Comparison of ENCODE assay signal across 15 mouse cellular contexts in genomic region chr1:74290141-74290540, GRCm38 (mm10). TPM values are rescaled to one million over a fixed set of nuclear protein-coding genes. Genes with fewer than 3 reads are reported as not detected.
DNase-seq lines count a peak whose midpoint lies in the region; ATAC-seq and TF ChIP-seq lines count a peak whose summit lies in the region.
"Had no signal": no experiment of that assay in that cellular context is flagged by ENCODE, and none has a peak within 500 bp of the region (broad histone marks: within the 10 kb centered on the region; RNA-seq: fewer than 3 reads in every experiment).

No protein-coding gene starts in this region.

- H3K27ac ChIP-seq in forebrain, embryonic 14.5 days (ENCODE audit: low read depth, low read length): no peak overlapping the region
- no peak overlapping the region for H3K27ac ChIP-seq in forebrain, embryonic 16.5 days (ENCODE audit: low read length)
- peak overlapping the region; percentile 3; the same call in 1 of the 2 replicates for H3K27ac ChIP-seq in left cerebral cortex, adult 2 months
- H3K27ac ChIP-seq in bone marrow macrophage, adult 2 months (ENCODE audit: insufficient read depth, low read depth, low read length): peak overlapping the region; percentile 41
- peak overlapping the region; percentile 81 to 87 for H3K27ac ChIP-seq in heart, embryonic 14.5 days (replicated peaks in 1 of 2; ENCODE audit: control insufficient read depth in 1 of 2, insufficient read depth in 1 of 2, low read depth in 2 of 2, low read length in 2 of 2)

- ATAC-seq in forebrain, embryonic 14.5 days: no peak
- ATAC-seq in forebrain, embryonic 16.5 days: no peak
- ATAC-seq in heart, embryonic 14.5 days (ENCODE audit: insufficient number of reproducible peaks, insufficient read depth, low FRiP score, low read depth): peak; percentile 82
- ATAC-seq: inflammation-experienced regulatory T-cells, adult 6 months; midbrain, embryonic 16.5 days had no signal

- peaks cover 10% of the 10 kb centered on the region for H3K4me1 ChIP-seq in forebrain, embryonic 14.5 days (ENCODE audit: control insufficient read depth, insufficient read depth, low read length)
- H3K4me1 ChIP-seq in forebrain, embryonic 16.5 days (replicated peaks; ENCODE audit: control insufficient read depth, insufficient read depth, low read length): peaks cover 17% of the 10 kb centered on the region
- peaks cover 28% of the 10 kb centered on the region for H3K4me1 ChIP-seq in bone marrow macrophage, adult 2 months (ENCODE audit: control insufficient read depth, insufficient read depth, low read length)
- H3K4me1 ChIP-seq in heart, embryonic 14.5 days (ENCODE audit: control insufficient read depth in 2 of 2, insufficient read depth in 2 of 2, low read length in 2 of 2): peaks cover 53 to 70% of the 10 kb centered on the region in 2 experiments

- peaks cover 28% of the 10 kb centered on the region for H3K36me3 ChIP-seq in forebrain, embryonic 14.5 days (ENCODE audit: control insufficient read depth, insufficient read depth, low read length)
- H3K36me3 ChIP-seq in forebrain, embryonic 16.5 days (ENCODE audit: control insufficient read depth, insufficient read depth): peaks cover 4% of the 10 kb centered on the region; the same call in 1 of the 2 replicates
- peaks cover 67% of the 10 kb centered on the region for H3K36me3 ChIP-seq in heart, embryonic 14.5 days (ENCODE audit: control insufficient read depth, insufficient read depth, low read length)

- TF ChIP-seq CTCF in left cerebral cortex, adult 2 months (IDR thresholded peaks at IDR 0.05): no peak
- no peak for TF ChIP-seq CTCF in bone marrow macrophage, adult 2 months (IDR thresholded peaks at IDR 0.05; ENCODE audit: low read depth, low read length)

- 80% methylated on average over 5 of the region's 5 CpGs for WGBS in forebrain, embryonic 14.5 days
- WGBS in forebrain, embryonic 16.5 days: 81% methylated on average over 5 of the region's 5 CpGs
- WGBS in heart, embryonic 14.5 days: 18% methylated on average over 5 of the region's 5 CpGs

- no peak overlapping the region for H3K9ac ChIP-seq in forebrain, embryonic 14.5 days (ENCODE audit: low read length)
- no peak overlapping the region for H3K9ac ChIP-seq in forebrain, embryonic 16.5 days (replicated peaks; ENCODE audit: low read depth, low read length)
- H3K9ac ChIP-seq in heart, embryonic 14.5 days (ENCODE audit: low read length): peak overlapping the region; percentile 58
- H3K9ac ChIP-seq: liver, embryonic 15.5 days had no signal

- no peak for TF ChIP-seq POLR2A in bone marrow macrophage, adult 2 months (IDR thresholded peaks at IDR 0.05; ENCODE audit: borderline replicate concordance, low read depth, low read length)

- intact Hi-C loops in left cerebral cortex, adult 2 months (cut with DNase I): no loop called here

- no peaks in the 10 kb centered on the region for H3K27me3 ChIP-seq in forebrain, embryonic 14.5 days (replicated peaks; ENCODE audit: control insufficient read depth, insufficient read depth, low read length)
- no peaks in the 10 kb centered on the region for H3K27me3 ChIP-seq in forebrain, embryonic 16.5 days (replicated peaks; ENCODE audit: control insufficient read depth, insufficient read depth, low read length)
- no peaks in the 10 kb centered on the region for H3K27me3 ChIP-seq in heart, embryonic 14.5 days (ENCODE audit: control insufficient read depth, insufficient read depth, low read length)
- H3K27me3 ChIP-seq: liver, embryonic 15.5 days had no signal

- H3K4me3 ChIP-seq in forebrain, embryonic 14.5 days (ENCODE audit: low read depth, low read length): no peak overlapping the region
- H3K4me3 ChIP-seq in forebrain, embryonic 16.5 days (replicated peaks; ENCODE audit: low read length): no peak overlapping the region
- H3K4me3 ChIP-seq in left cerebral cortex, adult 2 months: no peak overlapping the region
- no peak overlapping the region for H3K4me3 ChIP-seq in bone marrow macrophage, adult 2 months (ENCODE audit: insufficient read depth, low read length)
- H3K4me3 ChIP-seq in heart, embryonic 14.5 days (ENCODE audit: control insufficient read depth in 1 of 2, insufficient read depth in 1 of 2, low read depth in 1 of 2, low read length in 2 of 2): no peak overlapping the region
- H3K4me3 ChIP-seq: liver, embryonic 15.5 days had no signal

- peak; percentile 42 for DNase-seq in forebrain, embryonic 14.5 days (ENCODE audit: low spot score)
- DNase-seq in left cerebral cortex, adult 2 months (ENCODE audit: extremely low spot score in 1 of 2, low spot score in 2 of 2): no peak
- DNase-seq in left cerebral cortex, adult 11 months (ENCODE audit: low spot score): no peak
- no peak for DNase-seq in adrenal gland, postnatal 25 days
- no peak for DNase-seq in urinary bladder, postnatal 10 days (ENCODE audit: low spot score)
- DNase-seq: B cell, adult 2 months; gastrocnemius, postnatal 25 days had no signal

- no peak overlapping the region for H3K4me2 ChIP-seq in forebrain, embryonic 14.5 days (ENCODE audit: low read length)
- no peak overlapping the region for H3K4me2 ChIP-seq in forebrain, embryonic 16.5 days (ENCODE audit: low read length)
- peak overlapping the region; percentile 28 for H3K4me2 ChIP-seq in heart, embryonic 14.5 days (ENCODE audit: low read length)
- H3K4me2 ChIP-seq: liver, embryonic 15.5 days had no signal

- no peaks in the 10 kb centered on the region for H3K9me3 ChIP-seq in forebrain, embryonic 14.5 days (replicated peaks; ENCODE audit: control insufficient read depth, low read length)
- H3K9me3 ChIP-seq in forebrain, embryonic 16.5 days (ENCODE audit: control insufficient read depth, low read length): no peaks in the 10 kb centered on the region
- no peaks in the 10 kb centered on the region for H3K9me3 ChIP-seq in heart, embryonic 14.5 days (ENCODE audit: control insufficient read depth, low read length)
- H3K9me3 ChIP-seq: liver, embryonic 15.5 days had no signal

RNA-seq across cellular contexts. Expression of gene Pnkd, which starts 5.4 kb away (rescaled TPM):
- polyA plus RNA-seq in forebrain, embryonic 14.5 days (2014; fragmentation: Nextera tagmentation; extraction: Ambion mirVana): 108 and 114 TPM in 2 replicates
- polyA plus RNA-seq in forebrain, embryonic 16.5 days (2015; fragmentation: Nextera tagmentation; extraction: Ambion mirVana): 98.4 and 105 TPM in 2 replicates
- total RNA-seq in left cerebral cortex, adult 2 months (2021): 100 to 1,000 TPM; 155 to 164 TPM
- 37.6 and 37.8 TPM in 2 replicates for polyA plus RNA-seq in bone marrow macrophage, adult 2 months (2012; ENCODE audit: insufficient read depth, insufficient read length, missing spikeins)
- polyA plus RNA-seq in heart, embryonic 14.5 days (2014; fragmentation: Nextera tagmentation; extraction: Ambion mirVana): 320 and 338 TPM in 2 replicates
- 65.2 and 75.9 TPM in 2 replicates for total RNA-seq in adrenal gland, postnatal 25 days (2021)

RNA-seq across cellular contexts. Expression of gene Aamp, which starts 5.6 kb away (rescaled TPM):
- 226 and 231 TPM in 2 replicates for polyA plus RNA-seq in forebrain, embryonic 14.5 days (2014; fragmentation: Nextera tagmentation; extraction: Ambion mirVana)
- 216 and 225 TPM in 2 replicates for polyA plus RNA-seq in forebrain, embryonic 16.5 days (2015; fragmentation: Nextera tagmentation; extraction: Ambion mirVana)
- total RNA-seq in left cerebral cortex, adult 2 months (2021): 100 to 1,000 TPM; 140 to 143 TPM
- 104 and 124 TPM in 2 replicates for polyA plus RNA-seq in bone marrow macrophage, adult 2 months (2012; ENCODE audit: insufficient read depth, insufficient read length, missing spikeins)
- polyA plus RNA-seq in heart, embryonic 14.5 days (2014; fragmentation: Nextera tagmentation; extraction: Ambion mirVana): 180 and 187 TPM in 2 replicates
- total RNA-seq in adrenal gland, postnatal 25 days (2021): 157 and 183 TPM in 2 replicates

RNA-seq across cellular contexts. Expression of gene Gpbar1, which starts 11.8 kb away (rescaled TPM):
- polyA plus RNA-seq in forebrain, embryonic 14.5 days (2014; fragmentation: Nextera tagmentation; extraction: Ambion mirVana): 0.17 TPM in 1 of 2 replicates, not detected in the other
- 0.20 TPM in 1 of 2 replicates, not detected in the other for polyA plus RNA-seq in forebrain, embryonic 16.5 days (2015; fragmentation: Nextera tagmentation; extraction: Ambion mirVana)
- not detected for total RNA-seq in left cerebral cortex, adult 2 months (2021)
- polyA plus RNA-seq in bone marrow macrophage, adult 2 months (2012; ENCODE audit: insufficient read depth, insufficient read length, missing spikeins): not detected in 2 replicates
- 0.57 and 0.69 TPM in 2 replicates for polyA plus RNA-seq in heart, embryonic 14.5 days (2014; fragmentation: Nextera tagmentation; extraction: Ambion mirVana)
- total RNA-seq in adrenal gland, postnatal 25 days (2021): not detected in 2 replicates
- total RNA-seq: gastrocnemius, postnatal 25 days; layer of hippocampus, postnatal 14 days had no signal
- polyA plus RNA-seq: forebrain, embryonic 11.5 days had no signal

RNA-seq across cellular contexts. Expression of gene Tmbim1, which starts 15.3 kb away (rescaled TPM):
- 3.7 and 4.9 TPM in 2 replicates for polyA plus RNA-seq in forebrain, embryonic 14.5 days (2014; fragmentation: Nextera tagmentation; extraction: Ambion mirVana)
- polyA plus RNA-seq in forebrain, embryonic 16.5 days (2015; fragmentation: Nextera tagmentation; extraction: Ambion mirVana): 6.9 and 7.7 TPM in 2 replicates
- total RNA-seq in left cerebral cortex, adult 2 months (2021): 10 to 100 TPM; 19.4 to 22.0 TPM
- 73.6 and 74.7 TPM in 2 replicates for polyA plus RNA-seq in bone marrow macrophage, adult 2 months (2012; ENCODE audit: insufficient read depth, insufficient read length, missing spikeins)
- 39.1 and 40.5 TPM in 2 replicates for polyA plus RNA-seq in heart, embryonic 14.5 days (2014; fragmentation: Nextera tagmentation; extraction: Ambion mirVana)
- 83.1 and 84.7 TPM in 2 replicates for total RNA-seq in adrenal gland, postnatal 25 days (2021)

RNA-seq across cellular contexts. Expression of gene Arpc2, which starts 54.3 kb away (rescaled TPM):
- 341 and 351 TPM in 2 replicates for polyA plus RNA-seq in forebrain, embryonic 14.5 days (2014; fragmentation: Nextera tagmentation; extraction: Ambion mirVana)
- polyA plus RNA-seq in forebrain, embryonic 16.5 days (2015; fragmentation: Nextera tagmentation; extraction: Ambion mirVana): 413 and 455 TPM in 2 replicates
- 100 to 1,000 TPM; 249 to 278 TPM for total RNA-seq in left cerebral cortex, adult 2 months (2021)
- polyA plus RNA-seq in bone marrow macrophage, adult 2 months (2012; ENCODE audit: insufficient read depth, insufficient read length, missing spikeins): 973 and 974 TPM in 2 replicates
- 351 and 359 TPM in 2 replicates for polyA plus RNA-seq in heart, embryonic 14.5 days (2014; fragmentation: Nextera tagmentation; extraction: Ambion mirVana)
- 170 and 172 TPM in 2 replicates for total RNA-seq in adrenal gland, postnatal 25 days (2021)

Comparison
In these comparisons a context has a peak if more than half of its experiments do, and no peak if none do; other contexts are left out.
1. H3K27ac ChIP-seq: peak in left cerebral cortex, adult 2 months (single experiment), bone marrow macrophage, adult 2 months (single experiment) and heart, embryonic 14.5 days (2 of 2); none in forebrain, embryonic 14.5 days (single experiment) and forebrain, embryonic 16.5 days (single experiment).